Mouse (Mus musculus): Measurements from ENCODE around the gene Gimap8.

GRCm38 (mm10) chr6:48613464-48613863 is 33.6 kb upstream of the Gimap8 start:
- TF ChIP-seq CTCF (IDR thresholded peaks at IDR 0.05; ENCODE audit: low read depth) (no peak), EP300 (IDR thresholded peaks at IDR 0.05; ENCODE audit: low read depth) (no peak)
